Mouse (Mus musculus): ENCODE results near the gene Tmem260. TPM values are rescaled to one million over a fixed set of nuclear protein-coding genes. Genes with fewer than 3 reads are reported as not detected.
A peak's percentile ranks its signal among the peaks of the same experiment; 100 is the strongest.

The Tmem260 gene
- polyA plus RNA-seq, 1 experiment = 13.9 TPM

DNA sequence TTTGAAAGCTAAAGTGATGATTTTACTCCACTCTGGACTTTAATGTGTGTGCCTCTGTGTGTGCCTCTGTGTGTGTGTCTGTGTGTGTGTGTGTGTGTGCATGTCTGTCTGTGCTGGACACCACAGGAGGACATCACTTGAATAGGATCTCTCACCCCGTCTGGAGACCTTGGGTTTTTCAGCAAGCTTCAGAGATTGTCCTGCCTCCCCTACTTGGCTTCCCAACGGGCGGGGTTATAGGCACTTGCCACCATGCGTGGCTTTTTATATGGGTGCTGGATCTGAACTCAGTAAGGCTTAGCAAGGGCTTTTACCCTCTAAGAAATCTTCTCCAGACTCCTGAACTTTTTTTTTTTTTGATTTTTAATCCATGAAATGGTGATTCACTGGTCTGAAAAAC, 23.5 kb upstream of the Tmem260 start:
- Histone ChIP-seq H3K27ac (ENCODE audit: insufficient read depth, low read depth, low read length) (no peak overlapping the region), H3K27me3 (replicated peaks; ENCODE audit: control insufficient read depth, insufficient read depth, low read length) (no peaks in the 10 kb centered on the region), H3K4me1 (ENCODE audit: control insufficient read depth, insufficient read depth, low read length) (no peaks in the 10 kb centered on the region), H3K36me3 (ENCODE audit: control insufficient read depth, insufficient read depth, low read length) (no peaks in the 10 kb centered on the region), H3K4me3 (ENCODE audit: insufficient read depth, low read depth, low read length) (no peak overlapping the region)
- 50% methylated on average over 4 of the region's 4 CpGs for WGBS
- no peak for TF ChIP-seq POLR2A (IDR thresholded peaks at IDR 0.05; ENCODE audit: low read depth, low read length)
- TF ChIP-seq CTCF (conservative IDR thresholded peaks at IDR 0.05; ENCODE audit: insufficient read depth, insufficient read length, low read depth, low read length) = no peak
- DNase-seq = no peak

- Histone ChIP-seq H3K4me1 (ENCODE audit: control insufficient read depth, insufficient read depth, low read length) (no peaks in the 10 kb centered on the region), H3K27ac (ENCODE audit: insufficient read depth, low read depth, low read length) (no peak overlapping the region), H3K4me3 (ENCODE audit: insufficient read depth, low read depth, low read length) (no peak overlapping the region), H3K27me3 (replicated peaks; ENCODE audit: control insufficient read depth, insufficient read depth, low read length) (no peaks in the 10 kb centered on the region), H3K36me3 (ENCODE audit: control insufficient read depth, insufficient read depth, low read length) (no peaks in the 10 kb centered on the region)
- TF ChIP-seq POLR2A (IDR thresholded peaks at IDR 0.05; ENCODE audit: low read depth, low read length) = no peak
- TF ChIP-seq CTCF (conservative IDR thresholded peaks at IDR 0.05; ENCODE audit: insufficient read depth, insufficient read length, low read depth, low read length) = no peak
- DNase-seq = no peak
- 77% methylated on average over 7 of the region's 7 CpGs for WGBS
Observed at GRCm38 (mm10) chr14:48422901-48423300, 23.0 kb upstream of the Tmem260 start.

DNA sequence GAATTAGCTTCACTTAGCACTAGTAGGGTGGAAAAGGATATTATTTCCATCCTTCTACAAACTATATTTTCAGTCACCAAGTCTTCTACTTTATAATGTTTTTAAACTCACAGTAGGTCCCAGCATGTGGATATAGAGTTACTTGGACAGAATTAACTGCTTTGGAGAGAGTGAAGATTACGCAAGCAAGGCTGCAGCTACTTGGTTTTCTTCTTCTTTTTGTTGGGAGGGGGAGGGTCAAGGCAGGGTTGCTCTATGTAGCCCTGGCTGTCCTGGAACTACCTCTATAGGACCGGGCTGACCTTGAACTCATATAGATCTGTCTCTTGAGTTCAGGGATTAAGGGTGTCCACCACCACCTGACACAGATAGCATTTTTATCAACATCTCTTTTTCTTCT, 13.9 kb upstream of the Tmem260 start:
- no peak overlapping the region for H3K27ac ChIP-seq (ENCODE audit: insufficient read depth, low read depth, low read length)
- 82% methylated on average over 2 of the region's 2 CpGs for WGBS
- no peak for DNase-seq
- H3K27me3 ChIP-seq (replicated peaks; ENCODE audit: control insufficient read depth, insufficient read depth, low read length) = no peaks in the 10 kb centered on the region
- H3K4me1 ChIP-seq (ENCODE audit: control insufficient read depth, insufficient read depth, low read length) = no peaks in the 10 kb centered on the region
- no peak for TF ChIP-seq CTCF (conservative IDR thresholded peaks at IDR 0.05; ENCODE audit: insufficient read depth, insufficient read length, low read depth, low read length)
- TF ChIP-seq POLR2A (IDR thresholded peaks at IDR 0.05; ENCODE audit: low read depth, low read length) = no peak
- H3K4me3 ChIP-seq (ENCODE audit: insufficient read depth, low read depth, low read length) = no peak overlapping the region
- H3K36me3 ChIP-seq (ENCODE audit: control insufficient read depth, insufficient read depth, low read length) = no peaks in the 10 kb centered on the region

DNA sequence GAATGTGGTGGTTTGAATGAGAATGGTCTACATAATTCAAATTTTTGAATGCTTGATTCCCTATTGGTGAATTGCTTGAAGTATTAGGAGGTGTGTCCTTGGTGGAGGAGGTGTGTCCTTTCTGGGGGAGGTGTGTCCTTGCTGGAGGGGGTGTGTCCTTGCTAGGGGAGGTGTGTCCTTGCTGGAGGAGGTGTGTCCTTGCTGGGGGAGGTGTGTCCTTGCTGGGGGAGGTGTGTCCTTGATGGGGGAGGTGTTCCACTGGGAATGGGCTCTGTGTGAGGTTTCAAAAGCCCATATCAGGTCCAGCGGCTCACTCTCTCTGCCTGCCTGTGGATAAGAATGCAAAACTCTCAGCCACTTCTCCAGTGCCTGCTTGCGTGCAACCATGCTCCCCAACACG, 2.1 kb upstream of the Tmem260 start:
- peak; percentile 43 for DNase-seq
- peaks cover 5% of the 10 kb centered on the region; the same call in 1 of the 2 replicates for H3K4me1 ChIP-seq (ENCODE audit: control insufficient read depth, insufficient read depth, low read length)
- 57% methylated on average over 3 of the region's 3 CpGs for WGBS
- no peaks in the 10 kb centered on the region; the same call in 1 of the 2 replicates for H3K27me3 ChIP-seq (replicated peaks; ENCODE audit: control insufficient read depth, insufficient read depth, low read length)
- no peak overlapping the region for H3K27ac ChIP-seq (ENCODE audit: insufficient read depth, low read depth, low read length)
- TF ChIP-seq POLR2A (IDR thresholded peaks at IDR 0.05; ENCODE audit: low read depth, low read length) = no peak
- no peak for TF ChIP-seq CTCF (conservative IDR thresholded peaks at IDR 0.05; ENCODE audit: insufficient read depth, insufficient read length, low read depth, low read length)
- H3K4me3 ChIP-seq (ENCODE audit: insufficient read depth, low read depth, low read length) = no peak overlapping the region
- no peaks in the 10 kb centered on the region for H3K36me3 ChIP-seq (ENCODE audit: control insufficient read depth, insufficient read depth, low read length)

- Histone ChIP-seq H3K4me3 (ENCODE audit: insufficient read depth, low read depth, low read length) (no peak overlapping the region), H3K36me3 (ENCODE audit: control insufficient read depth, insufficient read depth, low read length) (no peaks in the 10 kb centered on the region), H3K27ac (ENCODE audit: insufficient read depth, low read depth, low read length) (no peak overlapping the region), H3K27me3 (replicated peaks; ENCODE audit: control insufficient read depth, insufficient read depth, low read length) (no peaks in the 10 kb centered on the region), H3K4me1 (ENCODE audit: control insufficient read depth, insufficient read depth, low read length) (peaks cover 5% of the 10 kb centered on the region; the same call in 1 of the 2 replicates)
- no peak for TF ChIP-seq POLR2A (IDR thresholded peaks at IDR 0.05; ENCODE audit: low read depth, low read length)
- no peak for TF ChIP-seq CTCF (conservative IDR thresholded peaks at IDR 0.05; ENCODE audit: insufficient read depth, insufficient read length, low read depth, low read length)
- no peak for DNase-seq
- 77% methylated on average over 18 of the region's 18 CpGs for WGBS
Observed at GRCm38 (mm10) chr14:48451966-48452407, 6.1 kb downstream of the Tmem260 start.

DNA sequence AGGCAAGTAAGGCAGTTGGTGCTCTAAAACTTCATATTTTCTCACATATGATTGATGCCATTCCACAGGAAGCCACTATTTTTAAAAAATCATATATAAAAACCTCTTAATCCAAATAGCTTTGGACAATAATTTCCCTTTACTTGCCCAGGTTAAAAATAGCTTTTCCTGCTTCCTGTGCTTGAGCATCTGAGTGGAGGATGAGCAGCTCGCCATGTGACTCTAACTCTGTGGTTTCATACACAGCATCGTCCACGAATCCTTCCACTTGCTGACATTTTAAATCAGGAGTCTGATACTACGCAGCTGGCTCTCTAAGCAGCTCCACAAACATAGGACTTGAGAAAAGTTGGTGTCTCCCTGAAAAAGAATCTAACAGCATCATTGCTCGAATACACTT, 7.5 kb downstream of the Tmem260 start:
- no peak overlapping the region for H3K4me3 ChIP-seq (ENCODE audit: insufficient read depth, low read depth, low read length)
- peak; percentile 25 for DNase-seq
- WGBS = 63% methylated on average over 5 of the region's 5 CpGs

DNA sequence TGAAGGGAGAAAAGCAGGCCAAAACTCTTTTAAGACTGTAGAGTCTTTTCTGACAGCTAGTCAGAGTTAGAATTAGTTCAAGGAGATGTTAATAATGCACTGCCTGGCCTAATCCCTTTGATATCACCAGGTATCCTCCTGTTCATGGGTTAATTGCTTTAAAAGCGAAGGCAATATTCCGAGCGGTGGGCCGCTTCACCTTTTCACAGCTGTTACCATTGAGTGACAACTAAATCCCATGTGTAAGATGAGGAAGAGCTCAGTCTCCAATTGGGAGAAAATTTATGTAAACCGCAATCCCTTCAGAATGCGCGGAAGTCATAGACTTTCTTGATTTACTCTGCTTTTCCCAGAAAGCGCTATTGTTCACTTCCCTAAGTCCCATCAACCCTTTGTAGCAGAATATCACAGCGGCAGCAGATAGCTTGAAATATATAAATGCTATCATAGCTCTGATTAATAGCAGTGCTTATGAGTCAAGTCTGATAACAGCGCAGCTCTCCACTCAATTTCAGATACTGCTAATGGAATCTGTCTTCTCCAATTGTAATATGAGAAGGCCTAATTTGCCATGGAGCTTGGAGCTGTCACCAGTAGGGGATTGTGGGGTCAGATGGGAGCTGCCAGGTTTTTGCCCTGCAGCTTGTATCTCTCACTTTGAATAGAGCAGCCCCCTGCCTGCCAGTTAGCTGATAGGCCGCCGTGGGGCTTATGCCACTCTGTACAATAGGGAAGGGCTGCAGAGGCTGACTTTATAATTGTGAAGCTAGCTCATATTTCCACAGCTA, 10.6 kb downstream of the Tmem260 start:
- H3K4me3 ChIP-seq (ENCODE audit: insufficient read depth, low read depth, low read length) = no peak overlapping the region
- TF ChIP-seq POLR2A (IDR thresholded peaks at IDR 0.05; ENCODE audit: low read depth, low read length) = no peak
- TF ChIP-seq CTCF (conservative IDR thresholded peaks at IDR 0.05; ENCODE audit: insufficient read depth, insufficient read length, low read depth, low read length) = no peak
- no peak overlapping the region for H3K27ac ChIP-seq (ENCODE audit: insufficient read depth, low read depth, low read length)
- WGBS = 84% methylated on average over 12 of the region's 12 CpGs
- no peak for DNase-seq
- H3K36me3 ChIP-seq (ENCODE audit: control insufficient read depth, insufficient read depth, low read length) = no peaks in the 10 kb centered on the region
- no peaks in the 10 kb centered on the region for H3K27me3 ChIP-seq (replicated peaks; ENCODE audit: control insufficient read depth, insufficient read depth, low read length)
- no peaks in the 10 kb centered on the region for H3K4me1 ChIP-seq (ENCODE audit: control insufficient read depth, insufficient read depth, low read length)

More for the DNA sequence above, 7.5 kb downstream of the Tmem260 start:
- H3K36me3 ChIP-seq (ENCODE audit: control insufficient read depth, insufficient read depth, low read length) = no peaks in the 10 kb centered on the region
- no peaks in the 10 kb centered on the region for H3K27me3 ChIP-seq (replicated peaks; ENCODE audit: control insufficient read depth, insufficient read depth, low read length)
- H3K4me1 ChIP-seq (ENCODE audit: control insufficient read depth, insufficient read depth, low read length) = no peaks in the 10 kb centered on the region
- TF ChIP-seq CTCF (conservative IDR thresholded peaks at IDR 0.05; ENCODE audit: insufficient read depth, insufficient read length, low read depth, low read length) = no peak
- TF ChIP-seq POLR2A (IDR thresholded peaks at IDR 0.05; ENCODE audit: low read depth, low read length) = no peak
- no peak overlapping the region for H3K27ac ChIP-seq (ENCODE audit: insufficient read depth, low read depth, low read length)

Data from kidney, adult 2 months (tissue).